Mouse (Mus musculus) hindbrain, embryonic 12.5 days (tissue): ENCODE results near the gene Krtap6-1. TPM values are rescaled to one million over a fixed set of nuclear protein-coding genes. Genes with fewer than 3 reads are reported as not detected.
"Not testable (repeated sequence)": the region's sequence is repeated elsewhere in the genome, so short reads cannot be mapped to it uniquely, and the experiment has no call there.

Experiments used
- ATAC-seq: fragments of 200-750 bp; cut with Nextera tagmentation; 2 replicates; pipeline ENCODE4 v1.8.0; 2017; ENCODE audit warnings: moderate TSS enrichment; ENCODE audit not compliant: low FRiP score
- H3K27ac ChIP-seq: fragments of 300-500 bp; sonication (generic); 2 replicates; pipeline ENCODE4 v1.5.1; 2016; ENCODE audit warnings: mild to moderate bottlenecking
- H3K27me3 ChIP-seq: fragments of 300-500 bp; sonication (generic); 2 replicates; pipeline ENCODE4 v1.6.1; 2016; ENCODE audit warnings: mild to moderate bottlenecking
- H3K36me3 ChIP-seq: fragments of 300-500 bp; sonication (generic); 2 replicates; pipeline ENCODE4 v1.6.1; 2016; ENCODE audit warnings: mild to moderate bottlenecking
- H3K4me1 ChIP-seq: fragments of 300-500 bp; sonication (generic); 2 replicates; pipeline ENCODE4 v1.6.1; 2016
- H3K4me2 ChIP-seq: fragments of 300-500 bp; sonication (generic); replicated peaks from 2 replicates; pipeline ENCODE4 v1.6.1; 2016; ENCODE audit warnings: mild to moderate bottlenecking
- H3K4me3 ChIP-seq: fragments of 300-500 bp; sonication (generic); 2 replicates; pipeline ENCODE4 v1.5.1; 2016; ENCODE audit warnings: mild to moderate bottlenecking
- H3K9ac ChIP-seq: fragments of 300-500 bp; sonication (generic); 2 replicates; pipeline ENCODE4 v1.6.1; 2016; ENCODE audit warnings: mild to moderate bottlenecking, moderate library complexity
- H3K9me3 ChIP-seq: fragments of 300-500 bp; sonication (generic); replicated peaks from 2 replicates; pipeline ENCODE4 v1.6.1; 2016; ENCODE audit warnings: mild to moderate bottlenecking
- WGBS: fragments of 180-500 bp; shearing (Covaris S2); methylation state at CpG from one replicate; pipeline ENCODE4 v1.1.7; 2016; 5-methylcytosine and 5-hydroxymethylcytosine counted together
- polyA plus RNA-seq: library from polyadenylated mRNA; unstranded; fragments of >200 nt; fragmentation: Nextera tagmentation; extraction: Ambion mirVana; gene quantifications from 2 replicates; pipeline ENCODE4 v1.2.1, GENCODE M21; 2016

Gene Krtap6-1
- not detected in 2 replicates for polyA plus RNA-seq

GRCm38 (mm10) chr16:89031399-89031798 is at the start of gene Krtap6-1:
Krtap6-1 (plus strand) TSS chr16:89031699.
- not testable (repeated sequence) for H3K27ac ChIP-seq, ATAC-seq, H3K4me1 ChIP-seq, H3K9me3 ChIP-seq, H3K4me3 ChIP-seq, H3K4me2 ChIP-seq, H3K9ac ChIP-seq, H3K27me3 ChIP-seq, H3K36me3 ChIP-seq
- 88% methylated on average over 3 of the region's 3 CpGs for WGBS

DNA sequence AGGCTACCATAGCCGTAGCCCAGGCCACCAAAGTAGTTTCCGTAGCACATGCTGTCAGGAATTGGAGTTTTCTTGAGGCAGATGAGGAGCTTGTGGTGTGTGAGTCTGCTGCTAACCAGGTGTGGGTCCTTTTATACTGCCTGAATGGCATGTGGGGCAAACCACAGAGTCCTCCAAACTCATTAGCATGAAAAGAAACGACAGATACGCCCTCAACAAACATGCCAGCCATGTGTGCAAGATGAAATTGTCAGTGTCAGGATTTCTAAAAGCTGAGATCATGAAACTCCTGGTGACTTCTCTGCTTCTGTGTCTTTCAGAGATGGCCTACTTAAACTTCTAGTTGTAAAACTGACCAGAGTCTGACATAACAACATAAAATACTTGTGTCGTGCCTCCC is 20.8 kb upstream of the Krtap6-1 start, which contains the start of gene Krtap22-2:
Gene Krtap22-2 (minus strand): TSS at position 101 of the 400 bp plus-strand sequence.
- H3K4me2 ChIP-seq: no peak within 1 kb of the TSS

GRCm38 (mm10) chr16:89013973-89014372 is 17.5 kb upstream of the Krtap6-1 start:
- Histone ChIP-seq H3K4me3 (no peak overlapping the region), H3K27me3 (no peaks in the 10 kb centered on the region), H3K9me3 (no peaks in the 10 kb centered on the region), H3K27ac (no peak overlapping the region), H3K4me2 (no peak overlapping the region), H3K36me3 (no peaks in the 10 kb centered on the region), H3K4me1 (no peaks in the 10 kb centered on the region), H3K9ac (no peak overlapping the region)
- 95% methylated on average over 3 of the region's 3 CpGs for WGBS
- ATAC-seq: no peak

More for the DNA sequence above, 20.8 kb upstream of the Krtap6-1 start, which contains the start of gene Krtap22-2:
- Histone ChIP-seq H3K27me3 (no peaks in the 10 kb centered on the region), H3K9ac (no peak within 1 kb of the TSS), H3K36me3 (no peaks in the 10 kb centered on the region), H3K9me3 (no peaks in the 10 kb centered on the region), H3K4me3 (no peak within 1 kb of the TSS), H3K4me1 (no peaks in the 10 kb centered on the region), H3K27ac (no peak within 1 kb of the TSS)
- no peak for ATAC-seq
- WGBS: 91% methylated on average over 5 of the region's 5 CpGs

DNA sequence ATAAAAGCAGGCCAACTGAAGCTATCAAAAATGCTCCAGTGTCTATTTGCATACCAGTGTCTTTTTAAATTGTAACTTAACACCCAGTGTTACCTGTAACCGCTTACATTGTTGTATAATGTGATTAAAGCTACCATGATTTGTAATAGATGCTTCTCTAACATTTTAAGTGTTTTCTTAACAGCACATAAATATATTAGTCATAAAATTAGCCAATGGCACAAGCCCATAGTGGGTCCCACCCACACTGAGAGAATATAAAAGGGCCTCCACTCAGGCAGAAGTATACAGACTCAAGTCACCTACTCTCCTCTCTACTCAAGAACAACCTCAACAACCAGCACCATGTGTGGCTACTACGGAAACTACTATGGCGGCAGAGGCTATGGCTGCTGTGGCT is 16.5 kb upstream of the Krtap6-1 start, which contains the start of gene Gm10229:
Gene Gm10229 (plus strand): TSS at position 301 of the 400 bp plus-strand sequence.
- ATAC-seq, H3K9me3 ChIP-seq, H3K4me1 ChIP-seq, H3K27me3 ChIP-seq, H3K4me2 ChIP-seq, H3K27ac ChIP-seq, H3K9ac ChIP-seq, H3K36me3 ChIP-seq, H3K4me3 ChIP-seq: not testable (repeated sequence)
- 98% methylated on average over 3 of the region's 3 CpGs for WGBS

DNA sequence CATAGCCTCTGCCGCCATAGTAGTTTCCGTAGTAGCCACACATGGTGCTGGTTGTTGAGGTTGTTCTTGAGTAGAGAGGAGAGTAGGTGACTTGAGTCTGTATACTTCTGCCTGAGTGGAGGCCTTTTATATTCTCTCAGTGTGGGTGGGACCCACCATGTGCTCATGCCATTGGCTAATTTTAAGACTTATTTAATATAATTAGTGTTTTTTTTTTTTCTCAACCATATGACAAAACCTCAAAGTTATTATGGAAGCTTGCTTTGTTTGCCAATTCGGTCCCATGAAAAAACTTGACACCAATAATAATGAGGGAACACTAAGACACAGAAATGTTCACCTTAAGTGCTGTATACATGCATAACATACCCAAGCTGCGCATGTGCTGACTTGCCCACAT is 9.9 kb downstream of the Krtap6-1 start, which contains the start of gene Gm10228:
Gene Gm10228 (minus strand): TSS at position 101 of the 400 bp plus-strand sequence.
- not testable (repeated sequence) for ATAC-seq, H3K9me3 ChIP-seq, H3K9ac ChIP-seq, H3K4me3 ChIP-seq, H3K4me2 ChIP-seq, H3K27me3 ChIP-seq, H3K27ac ChIP-seq, H3K36me3 ChIP-seq, H3K4me1 ChIP-seq
- 86% methylated on average over 2 of the region's 4 CpGs for WGBS

DNA sequence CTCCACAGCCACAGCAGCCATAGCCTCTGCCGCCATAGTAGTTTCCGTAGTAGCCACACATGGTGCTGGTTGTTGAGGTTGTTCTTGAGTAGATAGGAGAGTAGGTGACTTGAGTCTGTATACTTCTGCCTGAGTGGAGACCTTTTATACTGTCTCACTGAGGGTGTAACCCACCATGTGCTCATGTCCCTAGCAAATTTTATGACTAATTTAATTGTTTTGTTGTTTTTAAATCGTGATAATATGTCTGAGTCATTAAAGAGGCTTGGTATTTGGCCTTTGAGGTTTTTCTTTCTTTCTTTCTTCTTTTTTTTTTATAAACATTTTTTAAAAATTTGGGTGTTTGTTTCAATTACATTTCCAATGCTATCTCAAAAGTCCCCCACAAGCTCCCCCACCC is 16.3 kb downstream of the Krtap6-1 start, which contains the start of gene Krtap6-5:
Gene Krtap6-5 (minus strand): TSS at position 101 of the 400 bp plus-strand sequence.
- no peak within 1 kb of the TSS for H3K9ac ChIP-seq
- no peak within 1 kb of the TSS for H3K4me3 ChIP-seq
- WGBS: 97% methylated on average over 3 of the region's 3 CpGs

GRCm38 (mm10) chr16:89063902-89064301 is 32.4 kb downstream of the Krtap6-1 start, which contains the start of gene 1110025L11Rik:
1110025L11Rik (minus strand) TSS chr16:89064002.
- not testable (repeated sequence) for H3K27me3 ChIP-seq, H3K4me2 ChIP-seq, H3K27ac ChIP-seq, H3K4me3 ChIP-seq, ATAC-seq, H3K36me3 ChIP-seq, H3K9ac ChIP-seq, H3K9me3 ChIP-seq, H3K4me1 ChIP-seq
- WGBS: no CpG with 5 or more reads among the region's 2 CpGs

More for the DNA sequence above, 16.3 kb downstream of the Krtap6-1 start, which contains the start of gene Krtap6-5:
- Histone ChIP-seq H3K36me3 (no peaks in the 10 kb centered on the region), H3K27ac (no peak within 1 kb of the TSS), H3K9me3 (no peaks in the 10 kb centered on the region), H3K4me2 (no peak within 1 kb of the TSS), H3K4me1 (no peaks in the 10 kb centered on the region), H3K27me3 (no peaks in the 10 kb centered on the region)
- ATAC-seq: no peak

- not testable (repeated sequence) for H3K9ac ChIP-seq, H3K36me3 ChIP-seq, H3K27me3 ChIP-seq, H3K4me3 ChIP-seq, H3K4me2 ChIP-seq, ATAC-seq, H3K9me3 ChIP-seq, H3K4me1 ChIP-seq, H3K27ac ChIP-seq
- WGBS: 82% methylated on average over 2 of the region's 2 CpGs
Measured at GRCm38 (mm10) chr16:89071041-89071440, 39.5 kb downstream of the Krtap6-1 start.

Other genes with a start within 250 kb of the Krtap6-1 start
- not detected in 2 replicates for gene Gm20741, start 219.5 kb upstream of the Krtap6-1 start, polyA plus RNA-seq
- not detected in 2 replicates for gene Krtap15, start 211.5 kb upstream of the Krtap6-1 start, polyA plus RNA-seq
- not detected in 2 replicates for gene Krtap14, start 205.6 kb upstream of the Krtap6-1 start, polyA plus RNA-seq
- not detected in 2 replicates for gene Krtap19-1, start 162.3 kb upstream of the Krtap6-1 start, polyA plus RNA-seq
- gene Krtap19-2, start 157.4 kb upstream of the Krtap6-1 start, polyA plus RNA-seq: not detected in 2 replicates
- gene Krtap19-3, start 153.7 kb upstream of the Krtap6-1 start, polyA plus RNA-seq: not detected in 2 replicates
- gene Krtap19-4, start 146.6 kb upstream of the Krtap6-1 start, polyA plus RNA-seq: not detected in 2 replicates
- not detected in 2 replicates for gene Krtap19-5, start 135.2 kb upstream of the Krtap6-1 start, polyA plus RNA-seq
- gene Krtap19-9b, start 99.4 kb upstream of the Krtap6-1 start, polyA plus RNA-seq: not detected in 2 replicates
- not detected in 2 replicates for gene Krtap16-3, start 68.8 kb upstream of the Krtap6-1 start, polyA plus RNA-seq
- not detected in 2 replicates for gene Krtap22-2, start 20.9 kb upstream of the Krtap6-1 start, polyA plus RNA-seq
- gene Gm10229, start 16.4 kb upstream of the Krtap6-1 start, polyA plus RNA-seq: not detected in 2 replicates
- gene Gm10228, start 9.8 kb downstream of the Krtap6-1 start, polyA plus RNA-seq: not detected in 2 replicates
- not detected in 2 replicates for gene Krtap6-5, start 16.2 kb downstream of the Krtap6-1 start, polyA plus RNA-seq
- not detected in 2 replicates for gene 1110025L11Rik, start 32.3 kb downstream of the Krtap6-1 start, polyA plus RNA-seq
- gene Krtap6-3, start 52.3 kb downstream of the Krtap6-1 start, polyA plus RNA-seq: not detected in 2 replicates
- gene Gm6358, start 109.2 kb downstream of the Krtap6-1 start, polyA plus RNA-seq: not detected in 2 replicates
- not detected in 2 replicates for gene Gm10061, start 119.4 kb downstream of the Krtap6-1 start, polyA plus RNA-seq
- not detected in 2 replicates for gene Gm9789, start 126.3 kb downstream of the Krtap6-1 start, polyA plus RNA-seq
- gene Gm7735, start 137.8 kb downstream of the Krtap6-1 start, polyA plus RNA-seq: not detected in 2 replicates
- gene 1110057P08Rik, start 143.0 kb downstream of the Krtap6-1 start, polyA plus RNA-seq: not detected in 2 replicates
- gene Krtap20-2, start 174.2 kb downstream of the Krtap6-1 start, polyA plus RNA-seq: not detected in 2 replicates